Mouse (Mus musculus): ENCODE results near the gene Dennd5b.

DNA sequence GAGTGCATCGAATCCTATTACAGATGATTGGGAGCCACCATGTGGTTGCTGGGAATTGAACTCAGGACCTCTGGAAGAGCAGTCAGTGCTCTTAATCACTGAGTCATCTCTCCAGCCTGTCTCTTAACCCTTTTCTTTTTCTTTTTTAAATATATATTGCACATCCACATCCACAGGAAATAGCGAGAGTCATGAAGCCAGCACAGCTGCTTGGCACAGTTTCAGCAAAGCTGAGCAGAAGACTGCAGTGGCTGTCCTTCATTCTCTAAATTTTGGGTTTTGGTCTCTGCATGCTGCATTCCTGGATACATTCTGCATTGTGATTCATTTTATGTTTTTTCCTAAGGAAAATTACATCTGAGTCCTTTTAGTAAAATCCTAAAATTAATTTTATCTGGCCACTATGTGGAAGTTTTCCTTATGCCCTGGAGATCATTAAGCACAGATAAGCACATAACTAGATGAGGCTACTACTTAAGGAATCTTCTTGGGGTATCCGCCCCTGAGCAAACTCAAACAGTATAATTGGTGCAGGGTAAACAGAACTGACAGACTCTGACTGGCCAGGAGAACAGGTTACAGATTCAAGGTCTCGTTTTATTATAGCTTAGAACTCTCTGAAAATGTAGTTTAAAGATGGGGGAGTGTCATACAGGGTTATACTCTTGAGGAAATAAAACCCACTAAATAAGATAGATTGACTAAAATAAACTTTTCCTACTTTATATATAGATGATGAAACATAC is 50.3 kb downstream of the Dennd5b start:
- TF ChIP-seq CTCF (IDR thresholded peaks at IDR 0.05 in 2 of 3, conservative IDR thresholded peaks at IDR 0.05 in 1 of 3; ENCODE audit: control insufficient read depth in 1 of 3, insufficient read depth in 1 of 3, low read depth in 2 of 3, low read length in 3 of 3, poor library complexity in 1 of 3, severe bottlenecking in 1 of 3) (no peak), SIN3A (IDR thresholded peaks at IDR 0.05; ENCODE audit: low read length) (no peak), GATA1 (IDR thresholded peaks at IDR 0.05; ENCODE audit: low read depth, low read length) (no peak), POLR2A (IDR thresholded peaks at IDR 0.05; ENCODE audit: control insufficient read depth in 1 of 2, insufficient read depth in 1 of 2, low read depth in 1 of 2, low read length in 2 of 2, poor library complexity in 1 of 2) (no peak), KAT2A (conservative IDR thresholded peaks at IDR 0.05; ENCODE audit: low read depth, low read length) (no peak)

Data from MEL (cell line).